Mouse (Mus musculus) forebrain, embryonic 14.5 days (tissue): ENCODE results near the gene Raly. TPM values are rescaled to one million over a fixed set of nuclear protein-coding genes. Genes with fewer than 3 reads are reported as not detected.

Experiments
- ATAC-seq: fragments of 200-750 bp; cut with Nextera tagmentation; 2 replicates; pipeline ENCODE4 v1.8.0; 2017; ENCODE audit warnings: mild to moderate bottlenecking, moderate library complexity
- DNase-seq: peaks from one replicate; pipeline ENCODE4 v3.0.0-alpha.2; 2015; ENCODE audit warnings: low spot score
- H3K27ac ChIP-seq: fragments of 300-500 bp; sonication (generic); 2 replicates; pipeline ENCODE4 v1.5.1; 2014; ENCODE audit warnings: low read depth, mild to moderate bottlenecking, control low read depth, low read length, moderate library complexity
- H3K27me3 ChIP-seq: fragments of 300-500 bp; sonication (generic); replicated peaks from 2 replicates; pipeline ENCODE4 v1.6.1; 2014; ENCODE audit warnings: low read length, control low read depth, mixed read lengths; ENCODE audit not compliant: control insufficient read depth, insufficient read depth
- H3K36me3 ChIP-seq: fragments of 300-500 bp; sonication (generic); 2 replicates; pipeline ENCODE4 v1.6.1; 2014; ENCODE audit warnings: low read length, control low read depth; ENCODE audit not compliant: control insufficient read depth, insufficient read depth
- H3K4me1 ChIP-seq: fragments of 300-500 bp; sonication (generic); 2 replicates; pipeline ENCODE4 v1.6.1; 2014; ENCODE audit warnings: antibody characterized with exemption, low read length, control low read depth; ENCODE audit not compliant: control insufficient read depth, insufficient read depth
- H3K4me2 ChIP-seq: fragments of 300-500 bp; sonication (generic); 2 replicates; pipeline ENCODE4 v1.6.1; 2014; ENCODE audit warnings: mild to moderate bottlenecking, control low read depth, low read length
- H3K4me3 ChIP-seq: fragments of 300-500 bp; sonication (generic); 2 replicates; pipeline ENCODE4 v1.5.1; 2014; ENCODE audit warnings: low read depth, low read length, control low read depth
- H3K9ac ChIP-seq: fragments of 300-500 bp; sonication (generic); 2 replicates; pipeline ENCODE4 v1.6.1; 2014; ENCODE audit warnings: mild to moderate bottlenecking, low read length, control low read depth, moderate library complexity
- H3K9me3 ChIP-seq: fragments of 300-500 bp; sonication (generic); replicated peaks from 2 replicates; pipeline ENCODE4 v1.6.1; 2016; ENCODE audit warnings: low read length, control low read depth, mixed read lengths; ENCODE audit not compliant: control insufficient read depth
- WGBS: fragments of 180-500 bp; shearing (Covaris S2); extraction: QIAGEN DNeasy Blood & Tissue Kit; methylation state at CpG from one replicate; pipeline ENCODE4 v1.1.7; 2014; 5-methylcytosine and 5-hydroxymethylcytosine counted together
- polyA plus RNA-seq: library from polyadenylated mRNA; unstranded; fragments of >200 nt; fragmentation: Nextera tagmentation; extraction: Ambion mirVana; gene quantifications from 2 replicates; pipeline ENCODE4 v1.2.1, GENCODE M21; 2014

The Raly gene
- polyA plus RNA-seq, 1 experiment from 2014 or later: 109 TPM

DNA sequence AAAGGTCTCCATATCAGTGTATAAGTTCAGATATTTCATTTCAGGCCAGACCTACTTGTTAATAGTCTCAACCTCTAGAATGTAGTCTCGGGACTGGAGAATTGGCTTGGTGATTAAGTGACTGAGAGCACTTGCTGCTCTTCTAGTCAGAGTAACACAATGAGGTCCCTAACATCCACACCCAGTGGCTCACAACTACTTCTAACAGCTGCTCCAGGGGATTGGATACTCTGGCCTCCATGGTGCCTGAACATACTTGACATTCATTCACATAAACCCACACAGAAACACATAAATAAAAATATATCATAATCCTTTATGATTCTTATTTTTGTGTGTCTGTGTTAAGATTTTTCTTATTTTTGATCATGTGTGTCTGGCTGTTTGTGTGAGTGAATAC lies 27.7 kb downstream of the Raly start:
- ATAC-seq (no peak), DNase-seq (no peak)
- Histone ChIP-seq H3K4me2 (no peak overlapping the region), H3K9me3 (no peaks in the 10 kb centered on the region), H3K36me3 (no peaks in the 10 kb centered on the region), H3K4me3 (no peak overlapping the region), H3K27me3 (no peaks in the 10 kb centered on the region), H3K4me1 (peaks cover 18% of the 10 kb centered on the region), H3K9ac (no peak overlapping the region), H3K27ac (no peak overlapping the region)
- 78% methylated on average over 1 of the region's 1 CpGs for WGBS

DNA sequence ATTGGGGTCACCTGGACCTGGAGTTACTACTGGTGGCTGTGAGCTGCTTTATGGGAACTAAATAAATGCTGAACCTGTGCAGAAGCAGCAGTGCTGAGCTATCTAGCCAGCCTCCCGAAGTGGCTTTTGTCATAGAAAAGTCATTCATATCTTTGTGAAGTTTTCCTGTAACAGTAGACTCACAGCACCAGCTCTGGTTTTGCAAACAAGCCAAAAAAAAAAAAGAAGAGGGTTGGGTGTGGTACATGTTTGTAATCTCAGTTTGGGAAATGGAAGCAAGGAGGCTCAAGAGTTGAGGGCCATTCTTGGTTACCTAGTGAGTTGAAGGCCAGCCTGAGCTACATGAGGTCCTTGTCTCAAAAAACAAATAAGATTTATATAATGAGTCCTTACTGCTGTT lies 29.4 kb downstream of the Raly start:
- H3K27ac ChIP-seq: no peak overlapping the region
- H3K27me3 ChIP-seq: no peaks in the 10 kb centered on the region
- H3K4me2 ChIP-seq: no peak overlapping the region
- peaks cover 18% of the 10 kb centered on the region for H3K4me1 ChIP-seq
- no peak overlapping the region for H3K9ac ChIP-seq
- DNase-seq (no peak), ATAC-seq (no peak)
- WGBS: 89% methylated on average over 1 of the region's 1 CpGs
- H3K4me3 ChIP-seq: no peak overlapping the region
- H3K36me3 ChIP-seq: no peaks in the 10 kb centered on the region
- H3K9me3 ChIP-seq: no peaks in the 10 kb centered on the region

DNA sequence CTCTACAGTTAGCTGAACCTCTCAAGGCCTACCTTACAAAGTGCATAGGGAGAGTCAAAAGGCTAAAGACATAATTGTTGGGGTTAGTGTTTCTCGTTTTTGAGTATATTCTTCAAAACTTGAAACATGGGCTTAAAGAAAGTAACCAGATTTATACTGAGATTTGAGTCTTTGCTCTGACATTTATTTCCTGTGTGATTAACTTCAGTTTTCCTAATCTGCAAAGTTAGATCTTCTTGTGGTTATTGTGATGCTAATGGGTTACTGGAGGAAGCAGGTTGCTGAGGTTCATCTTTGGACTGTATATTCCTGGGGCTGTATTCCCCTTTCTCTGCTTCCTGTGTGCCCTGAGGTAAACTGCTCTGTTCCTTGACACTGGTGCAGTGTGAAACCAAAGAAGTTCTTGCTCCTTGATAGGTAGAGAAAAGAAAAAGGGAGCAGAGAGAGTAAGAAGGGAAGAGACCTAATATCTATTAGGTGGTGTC lies 35.2 kb downstream of the Raly start:
- ATAC-seq (no peak), DNase-seq (no peak)
- no peak overlapping the region for H3K9ac ChIP-seq
- H3K27me3 ChIP-seq: no peaks in the 10 kb centered on the region
- no peak overlapping the region for H3K27ac ChIP-seq
- no peaks in the 10 kb centered on the region for H3K4me1 ChIP-seq
- WGBS: 75% methylated on average over 1 of the region's 1 CpGs
- no peak overlapping the region for H3K4me3 ChIP-seq
- no peaks in the 10 kb centered on the region for H3K36me3 ChIP-seq
- H3K9me3 ChIP-seq: no peaks in the 10 kb centered on the region
- no peak overlapping the region for H3K4me2 ChIP-seq

DNA sequence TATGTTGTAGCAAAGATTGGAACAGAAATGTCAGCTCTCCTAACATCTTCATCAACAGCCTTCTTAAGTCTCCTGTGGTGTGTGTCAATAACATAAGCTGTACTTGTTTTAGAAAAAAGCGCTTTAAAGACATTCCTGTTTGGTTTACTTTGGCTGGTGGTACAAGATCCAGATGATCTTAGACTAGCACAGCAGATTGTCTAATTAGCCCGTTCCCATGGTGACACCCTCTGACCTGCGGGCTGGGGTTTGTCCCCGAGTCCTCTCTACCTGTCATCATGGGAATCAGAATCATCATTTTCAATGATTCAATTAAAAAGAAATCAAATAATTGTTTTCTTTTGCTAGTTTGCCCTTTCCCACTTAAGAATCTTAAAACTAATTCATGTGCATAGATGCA lies 36.6 kb downstream of the Raly start:
- 72% methylated on average over 4 of the region's 4 CpGs for WGBS
- no peak for DNase-seq
- no peaks in the 10 kb centered on the region for H3K9me3 ChIP-seq
- no peaks in the 10 kb centered on the region for H3K36me3 ChIP-seq
- H3K4me1 ChIP-seq: peaks cover 3% of the 10 kb centered on the region; the same call in 1 of the 2 replicates
- no peak overlapping the region for H3K9ac ChIP-seq
- ATAC-seq: no peak
- no peak overlapping the region for H3K4me3 ChIP-seq
- no peak overlapping the region for H3K27ac ChIP-seq
- H3K27me3 ChIP-seq: no peaks in the 10 kb centered on the region
- no peak overlapping the region for H3K4me2 ChIP-seq

DNA sequence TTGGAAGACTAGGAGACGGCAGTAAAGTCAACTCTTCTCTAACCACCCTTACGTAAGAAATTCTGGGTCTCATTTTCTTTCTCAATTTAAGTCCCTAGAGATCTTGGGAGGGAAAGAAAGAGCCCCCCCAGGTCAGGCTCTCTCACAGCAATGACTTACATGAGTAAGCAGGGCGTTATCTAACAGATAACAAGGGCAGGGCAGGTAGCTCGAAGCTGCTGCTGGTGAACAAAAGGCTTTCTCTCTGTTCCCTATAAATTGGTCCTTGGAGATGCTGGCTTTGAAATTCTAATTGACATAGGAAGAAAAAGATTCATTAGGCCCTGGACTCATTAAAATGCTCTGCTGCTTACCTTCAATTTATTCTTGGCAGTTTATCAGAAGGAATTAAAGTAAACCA lies 41.6 kb downstream of the Raly start:
- no peak overlapping the region for H3K27ac ChIP-seq
- no peaks in the 10 kb centered on the region for H3K27me3 ChIP-seq
- DNase-seq (peak; percentile 38), ATAC-seq (no peak)
- no peak overlapping the region for H3K9ac ChIP-seq
- no peak overlapping the region for H3K4me2 ChIP-seq
- H3K4me3 ChIP-seq: no peak overlapping the region
- WGBS: 40% methylated on average over 4 of the region's 4 CpGs
- 0 out of 2 replicates have a peak, but pooled peaks cover 3% of the 10 kb centered on the region for H3K9me3 ChIP-seq
- H3K4me1 ChIP-seq: peaks cover 3% of the 10 kb centered on the region; the same call in 1 of the 2 replicates
- no peaks in the 10 kb centered on the region for H3K36me3 ChIP-seq

DNA sequence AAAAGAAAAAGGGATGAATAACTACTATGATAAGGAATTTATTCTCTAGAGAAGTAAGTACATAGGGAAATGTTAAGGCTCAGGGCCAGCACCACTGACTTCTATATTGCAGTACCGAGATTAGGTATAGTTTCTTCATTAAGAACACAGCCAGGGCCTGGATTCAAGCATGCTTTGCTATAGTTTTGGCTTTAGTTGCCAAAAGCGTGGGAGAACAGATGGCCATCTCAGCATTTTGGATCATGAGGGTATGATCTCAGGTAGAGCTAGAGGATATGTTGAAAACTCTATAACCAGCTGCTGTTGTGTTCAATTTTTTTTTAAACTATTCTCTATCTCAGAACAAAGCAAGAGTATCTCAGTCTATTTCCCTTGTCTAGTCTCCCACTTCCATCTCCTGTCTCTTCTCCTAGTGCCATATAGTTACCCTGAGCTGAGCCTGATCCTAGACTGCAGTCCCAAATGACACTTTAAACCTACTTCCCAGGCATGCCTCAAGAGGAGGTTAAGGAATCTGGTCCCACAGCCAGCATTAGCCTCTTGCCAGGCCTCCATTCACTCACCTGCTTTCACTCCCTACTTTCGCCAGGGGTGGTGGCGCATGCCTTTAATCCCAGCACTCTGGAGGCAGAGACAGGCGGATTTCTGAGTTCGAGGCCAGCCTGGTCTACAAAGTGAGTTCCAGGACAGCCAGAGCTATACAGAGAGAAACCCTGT lies 43.4 kb downstream of the Raly start:
- H3K9ac ChIP-seq: no peak overlapping the region
- WGBS: 87% methylated on average over 6 of the region's 6 CpGs
- H3K36me3 ChIP-seq: no peaks in the 10 kb centered on the region
- H3K27me3 ChIP-seq: no peaks in the 10 kb centered on the region
- ATAC-seq: no peak
- H3K9me3 ChIP-seq: peaks cover 6% of the 10 kb centered on the region; the same call in 1 of the 2 replicates
- H3K4me1 ChIP-seq: peaks cover 3% of the 10 kb centered on the region; the same call in 1 of the 2 replicates
- DNase-seq: no peak
- no peak overlapping the region for H3K27ac ChIP-seq
- H3K4me2 ChIP-seq: no peak overlapping the region
- no peak overlapping the region for H3K4me3 ChIP-seq

DNA sequence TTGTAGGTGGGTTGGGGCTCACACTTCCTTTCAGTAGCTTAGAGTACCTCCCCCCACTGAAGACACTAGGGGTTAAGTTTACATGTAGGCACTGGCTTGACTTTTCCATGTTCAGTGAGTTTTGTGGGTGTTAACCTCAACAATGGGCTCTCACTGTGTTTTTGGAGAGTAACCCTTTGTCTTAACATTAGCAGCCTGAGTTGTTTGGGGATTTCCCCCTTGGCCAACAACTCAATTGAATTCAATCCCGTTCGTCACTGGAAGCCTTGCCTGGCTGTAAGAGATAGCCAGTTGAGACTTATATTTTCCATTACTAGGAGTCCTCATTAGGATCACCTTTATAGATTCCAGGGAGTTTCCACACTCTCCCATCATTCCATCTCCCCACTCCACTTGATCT lies 45.6 kb downstream of the Raly start:
- H3K9me3 ChIP-seq: peaks cover 13% of the 10 kb centered on the region; the same call in 1 of the 2 replicates
- no peak overlapping the region for H3K9ac ChIP-seq
- no peaks in the 10 kb centered on the region for H3K27me3 ChIP-seq
- H3K36me3 ChIP-seq: no peaks in the 10 kb centered on the region
- peaks cover 3% of the 10 kb centered on the region; the same call in 1 of the 2 replicates for H3K4me1 ChIP-seq
- ATAC-seq (no peak), DNase-seq (no peak)
- H3K27ac ChIP-seq: no peak overlapping the region
- 75% methylated on average over 2 of the region's 2 CpGs for WGBS
- H3K4me3 ChIP-seq: no peak overlapping the region
- H3K4me2 ChIP-seq: no peak overlapping the region

DNA sequence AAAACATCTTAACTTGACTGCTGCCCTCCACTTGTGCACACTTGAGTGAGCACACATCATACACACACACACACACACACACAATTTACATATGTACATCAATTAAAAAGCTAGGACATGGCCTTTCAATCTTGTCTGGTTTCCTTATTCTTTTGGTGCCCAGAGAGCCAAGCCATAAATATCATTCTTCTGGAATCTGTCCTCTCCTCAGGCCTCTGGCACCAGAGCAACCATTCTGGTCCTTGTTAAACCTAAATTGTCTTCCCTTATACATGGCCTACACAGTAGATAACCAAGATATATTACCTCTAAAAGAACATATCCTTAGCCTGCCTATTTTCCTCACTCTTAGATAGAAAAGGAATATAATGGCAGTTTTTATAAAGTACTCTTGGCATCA lies 57.2 kb downstream of the Raly start:
- Histone ChIP-seq H3K9ac (no peak overlapping the region), H3K36me3 (no peaks in the 10 kb centered on the region), H3K4me1 (0 out of 2 replicates have a peak, but pooled peaks cover 1% of the 10 kb centered on the region), H3K4me3 (no peak overlapping the region), H3K27me3 (no peaks in the 10 kb centered on the region), H3K9me3 (no peaks in the 10 kb centered on the region), H3K27ac (no peak overlapping the region), H3K4me2 (no peak overlapping the region)
- ATAC-seq (no peak), DNase-seq (no peak)

DNA sequence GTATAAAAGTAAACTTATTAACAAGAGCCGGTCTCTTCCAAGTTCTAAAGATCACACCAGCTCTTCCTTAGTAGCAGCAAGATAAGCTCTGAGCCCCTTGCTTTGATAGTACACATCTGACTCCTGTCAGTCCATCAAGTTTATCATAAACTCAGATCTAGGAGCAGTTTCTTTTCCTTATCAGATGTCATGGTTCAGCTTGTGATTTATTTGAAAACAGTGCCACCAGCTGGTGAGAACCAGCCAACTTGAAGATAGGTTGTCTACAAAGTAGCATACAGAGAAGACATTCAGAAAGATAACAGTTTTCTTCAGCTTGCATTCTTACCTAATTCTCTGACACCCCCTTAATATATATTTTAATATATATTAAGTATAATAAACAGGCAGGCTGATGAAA lies 64.5 kb downstream of the Raly start:
- H3K9me3 ChIP-seq: no peaks in the 10 kb centered on the region
- no peaks in the 10 kb centered on the region for H3K27me3 ChIP-seq
- H3K9ac ChIP-seq: no peak overlapping the region
- ATAC-seq (no peak), DNase-seq (peak; percentile 85)
- H3K4me3 ChIP-seq: no peak overlapping the region
- peaks cover 26% of the 10 kb centered on the region for H3K36me3 ChIP-seq
- H3K4me2 ChIP-seq: no peak overlapping the region
- WGBS: 75% methylated on average over 1 of the region's 1 CpGs
- no peak overlapping the region for H3K27ac ChIP-seq
- H3K4me1 ChIP-seq: 0 out of 2 replicates have a peak, but pooled peaks cover 6% of the 10 kb centered on the region
